9 mouse cellular contexts compared by ENCODE assay signal in genomic region chr15:99817343-99818235, GRCm38 (mm10). TPM values are rescaled to one million over a fixed set of nuclear protein-coding genes. Genes with fewer than 3 reads are reported as not detected.
DNase-seq lines count a peak whose midpoint lies in the region; ATAC-seq and TF ChIP-seq lines count a peak whose summit lies in the region.
"Had no signal": no experiment of that assay in that cellular context is flagged by ENCODE, and none has a peak within 500 bp of the region (broad histone marks: within the 10 kb centered on the region; RNA-seq: fewer than 3 reads in every experiment).

No protein-coding gene starts in this region.

- H3K36me3 ChIP-seq in hindbrain, embryonic 16.5 days (ENCODE audit: control insufficient read depth, insufficient read depth, low read length): peaks cover 2% of the 10 kb centered on the region; the same call in 1 of the 2 replicates
- peaks cover 22% of the 10 kb centered on the region for H3K36me3 ChIP-seq in myocyte (ENCODE audit: control insufficient read depth, insufficient read depth)

- peak overlapping the region; percentile 31 for H3K4me2 ChIP-seq in hindbrain, embryonic 16.5 days (ENCODE audit: low read length)
- H3K4me2 ChIP-seq in myocyte (ENCODE audit: low read depth): peak overlapping the region; percentile 91

- H3ac ChIP-seq in myocyte (ENCODE audit: control insufficient read depth, insufficient read length): peak overlapping the region; percentile 46

- peaks cover 12% of the 10 kb centered on the region for H3K4me1 ChIP-seq in hindbrain, embryonic 16.5 days (ENCODE audit: control insufficient read depth, insufficient read depth, low read depth, low read length)

- H3K9ac ChIP-seq in hindbrain, embryonic 16.5 days (ENCODE audit: low read depth, low read length): no peak overlapping the region

- peak; percentile 21 to 28 for DNase-seq in kidney, postnatal 4 days
- DNase-seq in kidney, postnatal 25 days: no peak
- peak; percentile 68 for DNase-seq in embryo, embryonic 11 days
- no peak for DNase-seq in ovary, postnatal 14 days (ENCODE audit: low spot score)
- no peak for DNase-seq in natural killer cell, adult 2 months (ENCODE audit: low spot score in 2 of 2)
- DNase-seq in spleen, postnatal 10 days (ENCODE audit: low spot score in 2 of 2): no peak
- DNase-seq: retina, postnatal 1 day had no signal

- peak overlapping the region; percentile 42; the same call in 1 of the 2 replicates for H3K27ac ChIP-seq in hindbrain, embryonic 16.5 days (ENCODE audit: low read depth, low read length)

- peak; percentile 45 for TF ChIP-seq POLR2A in myocyte (IDR thresholded peaks at IDR 0.05; ENCODE audit: insufficient read length, low read depth)

- H3K79me2 ChIP-seq in myocyte (ENCODE audit: control insufficient read depth, insufficient read depth): peaks cover 86% of the 10 kb centered on the region

- H3K4me3 ChIP-seq in hindbrain, embryonic 16.5 days (ENCODE audit: low read length): 0 out of 2 replicates have a peak overlapping the region, but pooled peaks have one; percentile 13
- H3K4me3 ChIP-seq in myocyte: peak overlapping the region; percentile 72

- ATAC-seq in hindbrain, embryonic 16.5 days: no peak

- H3K9me3 ChIP-seq in hindbrain, embryonic 16.5 days (ENCODE audit: control insufficient read depth, low read length): no peaks in the 10 kb centered on the region

- H3K27me3 ChIP-seq in hindbrain, embryonic 16.5 days (replicated peaks; ENCODE audit: control insufficient read depth, insufficient read depth, low read length): no peaks in the 10 kb centered on the region
- H3K27me3 ChIP-seq in myocyte (ENCODE audit: control insufficient read depth, insufficient read depth, insufficient read length): no peaks in the 10 kb centered on the region

- 34% methylated on average over 8 of the region's 8 CpGs for WGBS in hindbrain, embryonic 16.5 days

TF ChIP-seq in myocyte, 11 proteins besides CTCF, POLR2A, EP300 and RAD21:
- TF ChIP-seq MAX (IDR thresholded peaks at IDR 0.05; ENCODE audit: low read depth) (no peak), POLR2AphosphoS2 (IDR thresholded peaks at IDR 0.05; ENCODE audit: insufficient read length, low read depth) (peak; percentile 74)

RNA-seq across cellular contexts. Expression of gene Cers5, which starts 44.9 kb away (rescaled TPM):
- polyA plus RNA-seq in hindbrain, embryonic 16.5 days (2015; fragmentation: Nextera tagmentation; extraction: Ambion mirVana): 91.9 and 95.2 TPM in 2 replicates
- 68.6 TPM for polyA plus RNA-seq in myocyte (2012; fragmentation: generic; extraction: Trizol)

RNA-seq across cellular contexts. Expression of gene Lima1, which starts 57.7 kb away (rescaled TPM):
- 12.9 and 15.3 TPM in 2 replicates for polyA plus RNA-seq in hindbrain, embryonic 16.5 days (2015; fragmentation: Nextera tagmentation; extraction: Ambion mirVana)
- 140 TPM for polyA plus RNA-seq in myocyte (2012; fragmentation: generic; extraction: Trizol)

Comparison
In these comparisons a context has a peak if more than half of its experiments do, and no peak if none do; other contexts are left out.
1. DNase-seq: peak in kidney, postnatal 4 days (2 of 2) and embryo, embryonic 11 days (single experiment); none in kidney, postnatal 25 days (0 of 2), ovary, postnatal 14 days (single experiment), natural killer cell, adult 2 months (0 of 2) and spleen, postnatal 10 days (0 of 2).